Mouse (Mus musculus): ENCODE results near the gene Git2.

GRCm38 (mm10) chr5:114687901-114688300, 87.4 kb downstream of the Git2 start:
- TF ChIP-seq MAFK (IDR thresholded peaks at IDR 0.05; ENCODE audit: insufficient read depth, low read depth, low read length) (no peak), CHD2 (IDR thresholded peaks at IDR 0.05; ENCODE audit: low read depth, low read length) (no peak)

All from ES-E14 (cell line).